Mouse (Mus musculus) ES-E14 (cell line): ENCODE results near the gene Pard3b. TPM values are rescaled to one million over a fixed set of nuclear protein-coding genes. Genes with fewer than 3 reads are reported as not detected.

Experiments
- DNase-seq: peaks from one replicate; pipeline ENCODE4 v3.0.0-alpha.2; 2013; ENCODE audit warnings: low read depth, low spot score
- H3K27ac ChIP-seq: 2 replicates; pipeline ENCODE4 v1.5.1; 2012; ENCODE audit warnings: low read depth, mild to moderate bottlenecking, low read length, moderate library complexity, mixed read lengths; ENCODE audit not compliant: poor library complexity, insufficient read depth, severe bottlenecking
- H3K36me3 ChIP-seq: 2 replicates; pipeline ENCODE4 v1.6.1; 2012; ENCODE audit warnings: mild to moderate bottlenecking, low read length, moderate library complexity, mixed read lengths; ENCODE audit not compliant: control insufficient read depth, poor library complexity, insufficient read depth, severe bottlenecking
- H3K4me1 ChIP-seq, 2 experiments: fragments of 150-350 bp in 1 of 2; sonication (generic) in 1 of 2; 2 replicates each; pipeline ENCODE4 v1.6.1; 2012; ENCODE audit warnings: low read length in 2 of 2, mild to moderate bottlenecking in 1 of 2, mixed read lengths in 1 of 2; ENCODE audit not compliant: control insufficient read depth in 2 of 2, insufficient read depth in 2 of 2, poor library complexity in 1 of 2
- H3K4me3 ChIP-seq, 2 experiments: fragments of 150-350 bp in 1 of 2; sonication (generic) in 1 of 2; 2 replicates each; pipeline ENCODE4 v1.5.1; 2012; ENCODE audit warnings: low read length in 2 of 2, low read depth in 1 of 2, mild to moderate bottlenecking in 1 of 2, mixed read lengths in 1 of 2; ENCODE audit not compliant: insufficient read depth in 1 of 2, poor library complexity in 1 of 2, severe bottlenecking in 1 of 2
- H3K9ac ChIP-seq: 2 replicates; pipeline ENCODE4 v1.6.1; 2012; ENCODE audit warnings: low read depth, mild to moderate bottlenecking, low read length, mixed read lengths; ENCODE audit not compliant: poor library complexity, insufficient read depth, severe bottlenecking
- H3K9me3 ChIP-seq: fragments of 150-350 bp; sonication (generic); 2 replicates; pipeline ENCODE4 v1.6.1; 2012; ENCODE audit warnings: low read depth, mild to moderate bottlenecking, low read length; ENCODE audit not compliant: control insufficient read depth, insufficient read depth
- CHD2 ChIP-seq: IDR thresholded peaks from 2 replicates; pipeline ENCODE4 v1.6.1; 2014; ENCODE audit warnings: mild to moderate bottlenecking, low read depth, low read length, inconsistent platforms
- HCFC1 ChIP-seq: IDR thresholded peaks from 2 replicates; pipeline ENCODE4 v1.6.1; 2012; ENCODE audit warnings: low read length, inconsistent platforms, borderline replicate concordance; ENCODE audit not compliant: insufficient read depth
- MAFK ChIP-seq: IDR thresholded peaks from 2 replicates; pipeline ENCODE4 v1.6.1; 2014; ENCODE audit warnings: mild to moderate bottlenecking, low read depth, low read length, inconsistent platforms; ENCODE audit not compliant: insufficient read depth
- ZC3H11A ChIP-seq: IDR thresholded peaks from 2 replicates; pipeline ENCODE4 v1.6.1; 2012; ENCODE audit warnings: low read depth, mild to moderate bottlenecking, inconsistent platforms, low read length, borderline replicate concordance
- ZNF384 ChIP-seq: IDR thresholded peaks from 2 replicates; pipeline ENCODE4 v1.6.1; 2012; ENCODE audit warnings: low read depth, low read length, inconsistent platforms
- in situ Hi-C, 2 experiments: fragments of 600-800 bp; cut with MboI; formaldehyde crosslinking; loops; one replicate each; pipeline ENCODE4 v1.15.1; 2025; ENCODE audit warnings: low sequenced_read_pairs in 2 of 2, inconsistent platforms in 1 of 2; ENCODE audit not compliant: unreplicated experiment in 2 of 2
- total RNA-seq: library from RNA; depleted of rRNA; stranded (reverse); fragments of 300-350 nt; gene quantifications from 2 replicates; pipeline ENCODE4 v1.2.3, GENCODE M21; 2012

Pard3b gene
- total RNA-seq, 1 experiment: 0.49 TPM

DNA sequence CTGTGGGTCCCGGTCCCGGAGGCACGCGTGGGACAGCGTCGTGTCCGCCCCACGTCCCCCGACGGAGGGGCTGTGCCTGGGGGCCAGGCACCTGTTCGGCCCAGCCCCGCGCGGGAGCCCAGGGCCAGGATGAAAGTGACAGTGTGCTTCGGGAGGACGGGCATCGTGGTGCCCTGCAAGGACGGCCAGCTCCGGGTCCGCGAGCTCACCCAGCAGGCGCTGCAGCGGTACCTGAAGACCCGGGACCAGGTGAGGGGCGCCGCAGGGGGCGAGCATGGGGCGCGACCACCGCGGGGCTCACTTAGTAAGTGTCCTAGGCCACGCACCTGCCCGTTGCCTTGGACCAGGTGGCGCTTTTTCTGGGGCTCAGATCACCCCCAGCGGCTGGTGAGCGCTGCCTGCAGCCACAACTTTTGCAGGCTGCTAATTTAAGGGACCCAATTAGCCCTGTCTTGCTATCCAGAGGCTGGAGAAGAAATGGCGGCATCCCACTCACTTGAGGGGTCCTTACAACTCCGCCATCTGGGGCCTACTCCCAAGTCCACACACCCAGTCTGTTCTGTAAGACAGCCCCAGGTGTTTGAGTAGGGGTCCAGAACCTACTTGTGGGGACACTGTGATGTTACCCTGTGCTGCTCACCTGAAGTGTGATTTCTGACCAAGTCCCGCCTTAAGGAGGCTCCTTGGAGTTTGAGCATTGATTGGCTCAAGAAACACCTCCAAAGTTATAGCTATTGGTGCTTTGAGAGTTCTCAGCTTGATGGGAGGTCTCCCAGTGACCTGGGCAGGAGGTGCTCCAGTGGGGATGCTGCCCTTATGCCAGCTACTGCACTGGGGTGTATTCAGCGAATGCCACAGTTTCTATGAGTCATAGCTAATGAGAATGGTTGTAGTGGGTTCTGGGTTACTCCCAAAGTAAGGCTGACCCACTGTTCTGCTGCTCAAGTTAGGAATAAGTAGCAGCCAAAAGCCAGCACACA is 780 bp downstream of the Pard3b start:
- no peak for DNase-seq
- H3K27ac ChIP-seq: no peak overlapping the region
- peak overlapping the region; percentile 63 for H3K9ac ChIP-seq
- peak overlapping the region; percentile 74 for H3K4me3 ChIP-seq
- no peaks in the 10 kb centered on the region for H3K4me1 ChIP-seq
- no peaks in the 10 kb centered on the region for H3K36me3 ChIP-seq
- in situ Hi-C loops: no loop called here
- H3K9me3 ChIP-seq: no peaks in the 10 kb centered on the region
- TF ChIP-seq HCFC1: no peak
- no peak for TF ChIP-seq ZNF384
- TF ChIP-seq MAFK: no peak
- TF ChIP-seq CHD2: no peak
- TF ChIP-seq ZC3H11A: no peak

DNA sequence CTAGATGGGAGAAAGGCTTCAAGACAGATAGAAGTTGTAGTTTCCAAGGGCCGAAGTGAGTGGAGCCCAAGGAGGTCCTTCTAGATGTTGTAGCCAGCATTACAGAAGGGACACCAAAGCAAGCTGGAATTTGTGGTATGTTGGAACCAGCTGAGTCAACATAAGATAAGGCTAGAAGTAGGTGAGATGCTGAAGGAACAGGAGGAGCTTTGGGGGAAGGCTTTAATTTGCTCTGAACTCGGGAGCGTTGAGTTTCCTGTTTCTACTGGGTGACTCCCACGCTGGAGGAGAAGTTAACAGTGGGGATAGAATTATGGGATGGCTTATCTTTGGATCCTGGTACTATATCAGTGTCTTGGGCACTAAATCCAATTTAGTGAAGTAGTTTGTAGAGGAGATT is 3.3 kb downstream of the Pard3b start:
- DNase-seq: no peak

GRCm38 (mm10) chr1:61645062-61645461 is 6.4 kb downstream of the Pard3b start:
- Histone ChIP-seq H3K36me3 (no peaks in the 10 kb centered on the region), H3K4me3 (no peak overlapping the region), H3K4me1 (no peaks in the 10 kb centered on the region), H3K9me3 (no peaks in the 10 kb centered on the region), H3K27ac (no peak overlapping the region), H3K9ac (no peak overlapping the region)
- DNase-seq: no peak
- TF ChIP-seq CHD2 (no peak), HCFC1 (no peak), ZNF384 (no peak), MAFK (no peak), ZC3H11A (no peak)
- in situ Hi-C loops: no loop called here

More for the DNA sequence above, 3.3 kb downstream of the Pard3b start:
- Histone ChIP-seq H3K4me1 (no peaks in the 10 kb centered on the region), H3K4me3 (no peak overlapping the region), H3K9me3 (no peaks in the 10 kb centered on the region), H3K9ac (no peak overlapping the region), H3K27ac (no peak overlapping the region), H3K36me3 (no peaks in the 10 kb centered on the region)
- in situ Hi-C loops: no loop called here
- TF ChIP-seq HCFC1 (no peak), ZC3H11A (no peak), ZNF384 (no peak)

GRCm38 (mm10) chr1:61649964-61650363 is 11.3 kb downstream of the Pard3b start:
- in situ Hi-C loops: no loop called here
- no peak for DNase-seq
- Histone ChIP-seq H3K4me3 (no peak overlapping the region), H3K27ac (no peak overlapping the region), H3K36me3 (no peaks in the 10 kb centered on the region), H3K9ac (no peak overlapping the region), H3K9me3 (no peaks in the 10 kb centered on the region), H3K4me1 (no peaks in the 10 kb centered on the region)
- TF ChIP-seq MAFK (no peak), CHD2 (no peak), HCFC1 (no peak), ZC3H11A (no peak), ZNF384 (no peak)
